In the genomic region with DNA sequence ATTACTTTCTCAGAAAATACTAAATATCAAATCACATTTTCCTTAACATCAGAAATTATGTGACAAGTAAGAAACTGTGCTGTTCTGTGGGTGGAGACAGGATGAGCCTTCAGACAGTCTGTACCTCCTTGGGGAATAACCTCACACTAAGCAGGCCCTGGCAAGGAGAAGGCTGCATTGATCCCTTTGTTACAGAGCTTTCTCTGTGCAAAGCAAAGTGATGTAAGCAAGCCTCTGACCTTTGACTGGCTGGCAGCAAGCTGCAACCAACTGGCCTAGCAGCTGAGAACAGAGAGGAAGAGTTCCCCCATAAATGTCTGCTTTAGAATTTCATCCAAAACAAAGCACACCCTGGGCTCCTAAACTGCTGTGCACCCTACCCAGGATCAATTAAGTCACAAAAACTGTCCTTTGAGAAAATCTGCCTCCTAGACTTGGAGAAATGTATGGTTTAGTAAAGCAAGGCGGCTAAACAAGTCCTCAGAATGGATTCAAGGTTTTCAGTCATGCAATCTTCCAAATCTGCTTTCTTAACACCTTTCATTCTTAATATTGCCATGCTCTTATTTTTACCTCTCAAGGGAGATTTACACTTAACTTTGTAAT, we compare ENCODE assay signal across 10 mouse cellular contexts. TPM values are rescaled to one million over a fixed set of nuclear protein-coding genes. Genes with fewer than 3 reads are reported as not detected.
DNase-seq lines count a peak whose midpoint lies in the region.
"Had no signal": no experiment of that assay in that cellular context is flagged by ENCODE, and none has a peak within 500 bp of the region (broad histone marks: within the 10 kb centered on the region; RNA-seq: fewer than 3 reads in every experiment).

No protein-coding gene starts in this region.

- DNase-seq in adrenal gland, postnatal 10 days: peak; percentile 6
- no peak for DNase-seq in adrenal gland, adult 8-10 months
- DNase-seq in urinary bladder, postnatal 25 days (ENCODE audit: low spot score): peak; percentile 7
- no peak for DNase-seq in urinary bladder, adult 2 months (ENCODE audit: low spot score)
- peak; percentile 0 for DNase-seq in layer of hippocampus, adult 9-10 months (ENCODE audit: low spot score)
- no peak for DNase-seq in right cerebral cortex, postnatal 36 days (ENCODE audit: low spot score in 2 of 2)
- DNase-seq in lung, postnatal 14 days: no peak
- DNase-seq in heart, postnatal 25 days (ENCODE audit: low spot score): no peak

- intact Hi-C loops in heart, postnatal 25 days (cut with DNase I): no loop called here

RNA-seq across cellular contexts. Expression of a gene that starts 46.3 kb away (rescaled TPM):
- not detected for total RNA-seq in adrenal gland, postnatal 10 days (2021)
- total RNA-seq in adrenal gland, adult 8-10 months (2022): not detected
- not detected in 2 replicates for polyA plus RNA-seq in urinary bladder, adult 2 months (2012; rRNA removed)
- total RNA-seq in heart, postnatal 25 days (2021): not detected
- polyA plus RNA-seq: frontal cortex, adult 2 months; limb, embryonic 12.5 days had no signal

RNA-seq across cellular contexts. Expression of a gene that starts 56.6 kb away (rescaled TPM):
- total RNA-seq in adrenal gland, postnatal 10 days (2021): not detected
- total RNA-seq in adrenal gland, adult 8-10 months (2022): not detected
- polyA plus RNA-seq in urinary bladder, adult 2 months (2012; rRNA removed): not detected in 2 replicates
- not detected for total RNA-seq in heart, postnatal 25 days (2021)
- polyA plus RNA-seq: frontal cortex, adult 2 months; limb, embryonic 12.5 days had no signal

Comparison
In these comparisons a context has a peak if more than half of its experiments do, and no peak if none do; other contexts are left out.
1. DNase-seq: peak in adrenal gland, postnatal 10 days (single experiment), urinary bladder, postnatal 25 days (single experiment) and layer of hippocampus, adult 9-10 months (single experiment); none in adrenal gland, adult 8-10 months (single experiment), urinary bladder, adult 2 months (single experiment), right cerebral cortex, postnatal 36 days (0 of 2), lung, postnatal 14 days (single experiment) and heart, postnatal 25 days (single experiment).